Mouse (Mus musculus): Measurements from ENCODE around the gene Gm18336.

- no peak for TF ChIP-seq EP300 (IDR thresholded peaks at IDR 0.05; ENCODE audit: low read depth)
- TF ChIP-seq CTCF (IDR thresholded peaks at IDR 0.05; ENCODE audit: low read depth) = no peak
Measured at GRCm38 (mm10) chrX:73441428-73441827, 42.9 kb upstream of the Gm18336 start.

Measured in liver, embryonic 14.5 days (tissue).